Mouse (Mus musculus): Measurements from ENCODE around the gene Amotl1.

Gene Amotl1

DNA sequence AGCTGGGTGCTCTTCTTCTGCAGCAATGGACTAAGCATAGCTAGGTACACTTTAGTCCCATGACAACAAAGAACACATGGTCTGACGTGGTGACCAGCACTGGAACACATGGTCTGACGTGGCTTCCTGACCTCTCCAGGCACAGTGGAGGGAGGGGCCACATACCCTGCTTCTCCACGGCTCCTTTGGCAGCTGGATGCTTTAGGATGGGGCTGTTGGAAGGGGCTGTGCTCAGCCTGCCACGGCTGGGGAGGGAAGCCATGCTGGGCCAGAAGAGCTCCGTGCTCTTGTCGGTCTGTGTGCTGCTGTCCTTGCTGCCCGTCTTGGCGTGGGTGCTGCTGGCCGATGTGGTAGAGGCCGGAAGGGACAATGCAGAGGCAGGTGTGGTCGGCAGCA lies 96.5 kb downstream of the Amotl1 start:
- DNase-seq (ENCODE audit: extremely low read depth, low read depth), result no peak

DNA sequence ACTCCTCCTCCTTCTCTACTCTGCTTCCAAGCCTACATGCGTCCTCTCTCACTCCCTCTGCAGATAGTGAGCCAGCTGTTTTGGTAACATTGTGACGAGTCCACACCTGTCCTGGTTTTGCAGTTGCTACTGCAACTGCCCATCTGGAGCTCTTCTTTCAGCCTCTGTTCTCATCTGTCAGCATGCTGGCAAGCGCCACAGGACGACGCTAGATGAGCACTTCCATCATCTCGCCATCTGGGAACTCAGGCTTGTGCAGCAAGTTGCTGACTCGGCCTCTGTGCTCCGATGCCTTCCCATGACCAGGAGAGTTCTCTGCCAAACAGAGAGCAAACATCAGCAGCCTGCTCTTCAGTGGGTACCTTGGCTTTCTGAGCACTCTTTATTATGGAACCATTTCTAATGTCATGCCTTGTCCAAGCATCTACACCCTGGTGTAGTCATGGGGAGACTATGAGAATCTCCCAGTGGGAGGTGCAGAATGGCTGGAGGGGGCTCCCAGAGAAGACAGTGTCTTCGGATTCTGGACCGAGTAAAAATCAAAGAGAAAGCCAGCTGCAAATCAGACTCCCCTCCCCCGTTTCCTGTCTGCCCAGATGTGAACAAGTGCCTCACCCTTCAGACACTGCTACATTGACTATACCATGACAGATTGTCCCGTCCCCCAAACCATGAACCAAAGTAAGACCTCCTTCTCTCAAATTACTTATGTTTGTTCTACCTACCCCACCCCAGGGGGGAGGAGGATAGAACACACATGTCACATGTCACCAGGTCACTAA lies 97.1 kb downstream of the Amotl1 start:
- DNase-seq (ENCODE audit: extremely low read depth, low read depth), result no peak

DNA sequence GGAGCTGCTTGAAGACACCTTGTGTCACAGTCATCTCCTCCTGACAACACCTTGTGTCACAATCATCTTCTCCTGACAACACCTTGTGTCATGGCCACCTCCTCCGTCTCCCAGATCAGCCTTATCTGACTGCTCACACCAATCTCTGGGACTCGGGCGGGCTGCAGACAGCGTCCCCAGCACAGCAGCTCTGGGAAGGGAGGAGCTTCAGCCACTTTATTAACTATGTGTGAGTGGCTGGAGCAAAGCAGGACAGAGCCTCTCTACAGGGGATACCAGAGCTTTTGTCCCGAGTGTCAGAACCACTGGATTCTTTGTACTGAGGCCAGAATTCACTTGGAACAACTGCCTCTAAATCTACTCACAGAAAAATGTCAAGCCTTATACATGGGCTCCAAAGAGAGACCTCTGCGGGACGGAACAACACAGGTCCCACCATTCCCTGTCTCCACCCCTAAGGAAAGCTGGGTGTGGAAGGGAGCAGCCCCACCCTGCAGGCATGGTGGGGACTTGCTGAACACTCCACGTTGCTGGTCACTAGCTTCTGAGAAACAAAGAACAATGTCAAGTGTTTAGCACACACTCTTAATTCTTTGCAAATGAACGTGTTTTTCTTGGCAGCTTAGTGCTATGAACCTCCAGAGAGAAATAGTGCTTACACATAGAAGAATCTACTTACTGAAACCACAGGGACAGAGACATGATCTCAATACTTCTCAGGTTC lies 100.7 kb downstream of the Amotl1 start:
- DNase-seq (ENCODE audit: extremely low read depth, low read depth), result no peak

DNA sequence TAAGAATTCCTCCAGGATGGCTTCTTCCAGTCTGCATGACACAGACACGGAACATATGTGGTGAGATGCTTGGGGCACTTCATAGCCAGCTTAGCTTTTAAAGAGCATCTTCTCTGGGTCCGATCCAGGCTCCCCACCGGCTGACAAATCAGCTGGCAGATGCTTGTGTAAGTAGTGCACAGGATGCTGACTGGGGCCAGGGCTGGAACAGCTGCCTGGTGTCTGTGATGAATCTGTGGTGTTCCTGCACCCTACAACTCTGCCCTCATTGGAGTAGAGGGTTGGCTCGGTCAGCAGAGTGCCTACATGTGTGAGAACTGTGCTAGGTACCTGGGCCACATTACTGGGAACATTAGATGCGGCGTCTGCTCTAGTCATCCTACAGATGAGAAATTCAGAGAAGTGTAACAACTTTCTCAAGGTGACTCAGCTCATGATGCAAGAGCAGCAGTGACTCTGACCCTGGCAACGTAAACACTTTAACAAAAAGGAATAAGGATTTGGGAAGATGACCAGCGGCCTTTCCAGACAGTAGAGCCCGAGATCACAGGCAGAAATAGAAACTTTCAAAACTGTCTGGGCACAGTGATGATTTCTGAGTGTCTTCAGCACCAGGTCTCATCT lies 109.9 kb downstream of the Amotl1 start:
- DNase-seq (ENCODE audit: extremely low read depth, low read depth), result no peak

DNA sequence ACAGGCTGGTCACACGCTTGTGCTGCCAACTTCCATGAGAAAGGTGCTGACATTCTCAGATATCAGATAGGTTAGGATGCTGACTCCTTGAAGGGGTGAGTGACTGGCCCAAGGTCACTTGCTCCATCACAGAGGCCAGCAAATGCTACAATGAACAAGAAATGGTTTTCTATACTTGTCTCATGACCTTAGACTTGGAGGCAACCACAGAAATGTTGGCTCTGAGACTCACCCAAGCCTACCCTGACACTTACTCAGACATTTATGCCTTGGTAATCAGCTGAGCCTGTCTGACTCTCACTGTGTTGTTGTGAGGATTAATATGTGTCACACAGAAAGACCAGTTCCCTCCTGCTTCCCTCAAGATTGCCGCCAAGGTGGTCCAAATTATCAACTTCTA lies 111.2 kb downstream of the Amotl1 start:
- no peak for DNase-seq (ENCODE audit: extremely low read depth, low read depth)

DNA sequence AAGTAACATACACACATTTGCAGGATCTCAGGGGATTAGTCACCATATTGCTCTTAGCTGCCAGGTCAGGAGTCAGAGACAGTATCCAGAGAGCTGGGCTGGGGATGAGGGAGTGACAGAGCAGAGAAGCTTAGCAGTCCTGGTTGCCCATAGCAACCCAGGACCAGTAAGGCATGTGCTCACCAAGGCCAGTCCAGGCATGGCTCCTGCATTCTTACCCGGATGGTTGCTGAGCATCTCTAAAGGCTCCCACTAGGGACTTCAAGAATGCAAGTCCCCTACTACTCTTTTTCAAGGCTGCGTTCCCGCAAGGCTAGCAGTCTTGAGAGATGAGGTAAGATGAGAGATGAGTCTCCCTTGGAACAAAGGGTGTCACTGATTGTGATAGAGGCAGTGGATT lies 112.6 kb downstream of the Amotl1 start:
- no peak for DNase-seq (ENCODE audit: extremely low read depth, low read depth)

DNA sequence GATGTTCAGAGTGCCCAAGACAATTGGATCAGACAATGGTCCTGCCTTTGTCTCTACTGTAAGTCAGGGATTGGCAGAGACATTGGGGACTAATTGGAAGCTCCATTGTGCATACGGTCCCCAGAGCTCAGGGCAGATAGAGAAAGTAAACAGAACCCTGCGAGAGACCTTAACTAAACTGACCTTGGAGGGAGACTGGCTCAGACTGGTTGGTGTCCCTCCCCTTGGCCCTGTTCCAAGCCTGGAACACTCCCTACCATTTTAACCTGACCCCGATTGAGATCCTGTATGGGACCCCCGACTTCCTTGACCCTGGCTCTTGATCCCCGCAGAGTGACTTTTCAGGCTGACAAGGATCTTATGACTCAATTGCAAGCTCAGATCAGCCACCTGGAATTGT lies 114.9 kb downstream of the Amotl1 start:
- DNase-seq (ENCODE audit: extremely low read depth, low read depth), result no peak

DNA sequence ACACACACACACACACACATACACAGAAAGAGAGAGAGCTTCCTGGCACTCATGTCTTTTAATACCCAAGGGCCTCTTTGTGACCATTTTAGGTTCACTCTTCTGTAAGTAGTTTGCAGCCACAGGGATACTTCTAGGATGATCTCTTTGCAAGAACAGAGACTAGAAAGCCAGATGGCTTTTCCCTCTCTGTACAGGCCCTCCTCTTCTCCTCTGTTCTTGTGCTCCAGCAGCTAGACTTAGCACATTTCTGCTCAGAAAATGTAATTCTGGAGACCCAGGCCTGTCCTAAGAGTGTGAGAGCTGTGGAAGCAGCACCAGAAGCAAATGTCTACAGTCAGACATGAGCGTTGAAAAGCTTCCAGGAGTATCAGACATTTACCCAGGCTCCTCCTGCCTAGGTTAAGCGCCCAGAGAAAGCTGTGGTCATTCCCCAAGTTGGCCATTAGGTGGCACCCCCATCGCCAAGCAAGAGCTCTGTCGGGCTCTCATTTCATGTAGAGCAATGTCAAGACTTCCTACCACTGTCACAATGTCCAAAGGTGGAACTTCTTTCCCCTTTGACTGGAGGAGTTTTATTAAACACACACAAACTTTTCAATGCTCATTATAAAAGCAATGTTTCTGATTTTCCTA lies 121.3 kb downstream of the Amotl1 start:
- DNase-seq (ENCODE audit: extremely low read depth, low read depth), result peak; percentile 52

DNA sequence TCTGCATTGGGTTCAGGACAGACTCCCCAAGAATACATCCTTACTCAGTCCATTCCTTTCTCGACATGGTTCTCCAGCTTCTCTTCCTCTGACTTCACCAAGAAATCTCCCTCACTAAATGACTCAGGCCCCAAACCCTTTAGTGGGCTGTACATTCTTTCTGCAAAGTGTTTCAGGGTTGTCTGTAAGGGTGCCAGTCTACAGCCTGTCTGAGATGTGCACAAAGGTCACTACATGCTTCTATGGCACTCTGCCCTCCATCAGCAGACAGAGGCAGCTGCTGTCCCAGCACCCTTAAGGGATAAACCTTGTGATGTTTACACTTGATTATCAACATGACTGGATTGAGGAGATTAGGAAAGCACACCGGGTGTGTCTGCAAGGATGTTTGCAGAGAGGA lies 123.2 kb downstream of the Amotl1 start:
- DNase-seq (ENCODE audit: extremely low read depth, low read depth), result no peak

DNA sequence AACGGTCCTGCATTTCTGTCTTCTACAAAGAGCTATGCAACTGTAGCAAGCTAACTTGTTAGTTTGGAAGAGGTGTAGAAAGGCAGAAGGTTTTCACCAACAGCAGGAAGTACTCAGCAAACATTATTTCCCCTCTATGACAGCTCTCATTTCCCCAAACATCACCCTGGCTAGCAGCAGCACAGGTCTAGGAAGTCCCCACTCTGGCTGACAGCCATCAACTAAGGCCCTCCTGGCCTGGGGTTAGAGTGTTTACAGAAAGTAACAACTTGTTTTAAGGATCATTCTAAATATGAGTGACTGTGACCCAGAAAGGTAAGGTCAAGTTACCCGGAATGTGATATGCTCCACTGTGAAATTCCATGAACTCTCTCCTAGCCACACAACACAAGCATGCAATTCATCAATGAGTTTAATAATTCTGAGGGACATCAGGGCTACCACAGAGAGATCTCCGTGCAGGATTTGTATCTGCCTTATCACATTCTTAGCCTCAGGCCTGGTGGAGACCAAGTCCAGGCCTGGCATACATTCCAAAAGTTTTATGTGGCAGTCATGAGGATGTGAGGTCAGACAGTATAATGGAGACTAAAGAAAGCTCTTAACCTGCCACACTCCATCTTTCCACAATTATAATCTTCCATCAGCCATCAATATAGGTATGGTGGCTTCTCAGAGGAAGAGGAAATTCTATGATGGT lies 123.7 kb downstream of the Amotl1 start:
- DNase-seq (ENCODE audit: extremely low read depth, low read depth), result no peak

DNA sequence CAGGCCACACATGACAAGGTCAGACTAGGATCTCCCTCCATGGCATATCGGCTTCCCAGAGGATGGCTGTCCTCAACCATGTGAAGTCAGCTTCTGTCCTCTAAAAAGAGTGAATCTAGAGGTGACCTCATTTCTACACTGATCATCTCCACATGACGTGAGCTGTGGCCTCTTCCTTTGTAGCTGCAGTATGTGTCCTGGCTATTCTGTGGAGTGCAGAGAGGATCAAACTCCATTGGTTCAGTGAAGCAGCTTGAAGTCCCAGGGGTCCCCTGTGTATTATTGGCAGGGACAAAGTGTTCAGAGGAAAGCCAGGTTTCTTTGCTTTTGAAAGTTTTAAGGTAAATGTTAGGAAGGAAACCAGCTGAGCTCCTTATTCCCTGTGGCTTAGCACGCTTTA lies 126.8 kb downstream of the Amotl1 start:
- DNase-seq (ENCODE audit: extremely low read depth, low read depth), result no peak

DNA sequence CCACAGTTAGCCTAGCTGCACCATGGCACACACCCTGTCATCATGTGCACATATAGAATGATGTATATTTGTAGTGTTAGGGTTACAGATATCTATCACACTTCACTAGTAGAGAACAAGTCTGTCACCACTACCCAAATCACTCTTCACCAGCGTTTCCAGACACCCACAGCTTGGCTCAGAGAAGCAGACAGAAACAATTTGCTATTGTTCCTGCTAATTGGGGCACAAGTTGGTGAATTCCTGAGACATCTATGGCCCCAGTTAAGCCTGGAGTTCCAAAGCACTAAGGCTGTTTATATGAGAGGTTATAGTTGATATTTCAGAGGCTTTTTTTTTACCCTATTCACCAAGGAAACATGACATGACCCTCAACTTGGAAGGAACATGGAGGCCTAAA lies 127.6 kb downstream of the Amotl1 start:
- DNase-seq (ENCODE audit: extremely low read depth, low read depth), result no peak

DNA sequence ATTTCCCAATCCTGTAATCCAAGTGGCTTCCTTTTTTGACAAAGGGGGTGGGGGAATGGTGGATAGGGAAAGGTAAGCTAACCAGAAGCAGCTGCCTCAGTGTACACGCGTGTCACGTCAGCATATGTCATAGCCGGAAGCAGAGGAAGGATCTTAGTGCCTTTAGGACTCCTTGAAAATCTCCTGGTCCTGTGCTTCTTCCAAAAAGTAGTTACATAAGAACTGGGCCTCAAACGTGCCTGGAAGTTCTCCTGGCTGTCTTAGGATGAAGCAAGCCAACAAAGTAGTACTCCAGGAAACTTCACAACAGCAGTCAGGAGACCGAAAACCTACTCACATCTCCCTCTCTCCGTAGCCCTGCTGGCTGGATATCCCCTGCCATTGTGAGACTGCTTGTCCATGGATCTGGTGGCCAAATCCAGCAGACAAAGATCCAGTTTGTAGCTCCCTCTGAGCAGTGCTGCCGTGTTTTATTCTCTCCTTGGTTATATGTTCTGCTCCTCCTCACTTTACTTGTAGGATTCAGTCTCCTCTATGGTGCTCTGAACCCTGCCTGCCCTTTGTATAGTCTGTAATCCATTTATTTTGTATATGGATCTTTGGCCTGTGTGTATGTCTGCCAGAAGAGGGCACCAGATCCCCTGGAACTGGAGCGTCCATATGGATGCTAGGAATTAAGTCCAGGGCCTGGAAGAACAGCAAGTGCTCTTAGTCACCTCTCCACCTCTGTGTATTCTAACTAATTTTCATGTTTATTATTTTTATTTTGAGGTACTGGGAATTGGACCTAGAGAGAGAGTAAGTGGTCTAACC lies 132.0 kb downstream of the Amotl1 start:
- DNase-seq (ENCODE audit: extremely low read depth, low read depth), result no peak

DNA sequence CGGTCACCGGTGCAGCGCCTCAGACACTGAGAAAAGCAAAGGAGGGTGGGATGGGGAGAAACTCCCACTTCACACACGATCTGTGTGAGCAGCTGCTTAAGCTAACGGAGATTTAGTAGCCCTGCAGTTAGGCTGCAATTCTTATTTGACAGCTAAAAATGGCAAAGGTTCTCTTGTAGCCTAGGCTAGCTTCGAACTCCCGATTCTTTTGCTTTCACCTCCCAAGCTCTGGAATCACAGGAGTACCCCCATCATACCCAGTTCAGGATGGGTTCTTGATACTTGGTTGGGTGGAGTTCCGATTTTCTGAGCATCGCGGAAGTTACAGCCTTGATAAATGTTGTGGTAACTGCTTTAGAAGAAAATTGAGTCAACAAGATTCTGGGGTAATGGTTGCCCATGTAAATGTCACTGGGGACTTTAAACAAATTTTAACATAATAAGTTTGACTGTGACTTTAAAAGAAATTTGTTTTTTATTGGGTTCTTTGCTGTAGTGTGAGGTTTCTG lies 143.9 kb downstream of the Amotl1 start:
- DNase-seq (ENCODE audit: extremely low read depth, low read depth), result peak; percentile 52

DNA sequence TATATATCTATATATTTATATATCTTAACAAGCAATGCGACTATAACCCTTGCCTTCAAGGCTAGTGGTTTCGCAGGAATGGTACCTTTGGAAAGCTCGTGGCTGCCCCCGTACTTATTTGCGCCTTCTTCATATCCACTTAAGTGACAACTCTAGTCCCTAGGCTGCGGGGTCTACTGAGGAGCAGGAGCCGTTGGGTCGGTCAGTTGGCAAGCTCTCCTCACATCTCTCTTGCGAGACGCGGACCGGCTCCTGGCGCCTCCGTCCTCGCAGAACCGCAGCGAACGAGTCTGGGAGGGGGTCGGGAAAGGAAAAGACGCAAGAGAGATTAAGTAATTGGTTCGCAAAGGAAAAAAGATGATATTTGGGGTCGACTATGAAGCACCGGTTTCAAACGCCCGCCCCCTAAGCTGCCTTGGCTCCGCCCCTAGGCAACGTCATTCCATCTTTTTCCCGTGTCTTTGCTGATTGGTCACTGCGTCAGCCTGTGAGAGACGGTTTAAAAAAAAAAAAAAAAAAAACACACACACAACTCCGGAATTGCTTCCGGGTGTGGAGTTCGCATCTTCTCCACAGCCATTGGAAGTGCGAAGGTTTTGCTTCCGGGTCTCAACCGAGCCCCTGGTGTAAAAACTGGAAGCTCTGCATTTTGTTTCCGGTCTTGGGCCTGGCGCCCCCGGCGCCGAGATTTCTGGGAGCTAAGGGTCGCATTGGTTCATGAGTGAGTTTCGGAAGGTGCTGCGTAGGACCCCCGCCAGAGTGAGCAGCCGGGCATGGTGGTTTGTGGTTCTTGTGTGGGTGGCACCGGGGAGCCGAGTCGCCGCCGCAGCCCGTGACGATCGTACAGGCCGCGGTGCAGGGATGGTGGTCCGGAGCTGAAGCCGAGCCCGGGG lies 144.6 kb downstream of the Amotl1 start, which contains the start of the genes Kdm4d and Cwc15:
TSS of gene Kdm4d (minus strand) at position 460 of the 893 bp plus-strand sequence.
TSS of gene Cwc15 (plus strand) at position 595 of the 893 bp plus-strand sequence.
- DNase-seq (ENCODE audit: extremely low read depth, low read depth), result peak; percentile 100

DNA sequence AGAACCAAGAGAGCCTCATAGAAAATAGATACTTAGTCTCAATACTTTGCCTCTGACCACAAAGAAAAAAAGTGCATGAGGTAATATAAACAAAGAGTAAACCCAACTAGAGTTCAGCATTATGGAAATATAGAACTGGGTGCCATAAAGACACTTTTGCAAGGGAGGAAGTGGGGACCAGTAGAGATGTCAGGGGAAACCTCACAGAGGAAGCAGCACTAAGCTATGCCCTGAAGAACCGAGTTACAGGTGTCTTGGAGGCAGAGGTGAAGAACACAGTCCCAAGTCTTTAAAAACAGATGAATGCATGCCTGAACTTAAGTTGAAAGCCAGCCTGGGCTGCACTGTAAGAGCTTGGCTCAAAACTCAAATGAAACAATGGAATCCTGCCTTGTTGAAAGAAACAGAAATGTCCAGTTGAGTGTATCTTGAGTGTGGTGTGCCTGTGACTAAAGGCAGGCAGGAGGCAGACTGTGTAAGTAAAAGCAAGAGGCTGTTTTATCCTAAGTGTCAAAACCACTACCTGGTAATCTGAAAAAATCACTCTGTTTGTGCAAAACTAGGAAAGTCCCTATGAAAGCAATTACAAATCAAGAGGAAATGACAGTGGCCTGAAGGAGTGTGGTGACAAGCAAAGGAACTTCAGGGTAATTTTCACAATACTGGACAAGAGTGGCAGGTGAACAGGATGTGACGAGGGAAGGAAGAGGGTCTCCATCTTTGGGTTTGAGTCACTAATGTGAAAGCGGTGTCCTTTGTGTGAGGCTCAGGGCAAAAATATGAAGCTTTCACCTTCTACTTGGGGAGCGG lies 145.8 kb downstream of the Amotl1 start:
- no peak for DNase-seq (ENCODE audit: extremely low read depth, low read depth)
